ENCODE assay signal across 19 mouse cellular contexts in genomic region chr15:96405548-96405947, GRCm38 (mm10). TPM values are rescaled to one million over a fixed set of nuclear protein-coding genes. Genes with fewer than 3 reads are reported as not detected.
DNase-seq lines count a peak whose midpoint lies in the region; ATAC-seq and TF ChIP-seq lines count a peak whose summit lies in the region.
"Had no signal": no experiment of that assay in that cellular context is flagged by ENCODE, and none has a peak within 500 bp of the region (broad histone marks: within the 10 kb centered on the region; RNA-seq: fewer than 3 reads in every experiment).

No protein-coding gene starts in this region.

- no peak for TF ChIP-seq CTCF in brain, embryonic 14.5 days (IDR thresholded peaks at IDR 0.05; ENCODE audit: borderline replicate concordance, extremely low read depth, insufficient read depth, insufficient read length)

- H3K27me3 ChIP-seq in midbrain, embryonic 14.5 days (ENCODE audit: control insufficient read depth, insufficient read depth, low read length) = no peaks in the 10 kb centered on the region
- no peaks in the 10 kb centered on the region for H3K27me3 ChIP-seq in midbrain, embryonic 16.5 days (ENCODE audit: control insufficient read depth, insufficient read depth, low read depth, low read length)
- H3K27me3 ChIP-seq: forebrain, embryonic 12.5 days; liver, embryonic 15.5 days; megakaryocyte, embryonic 14.5 days had no signal

- no peak for ATAC-seq in midbrain, embryonic 14.5 days (ENCODE audit: low FRiP score, low TSS enrichment)
- no peak for ATAC-seq in midbrain, embryonic 16.5 days
- ATAC-seq: inflammation-experienced regulatory T-cells, adult 6 months had no signal

- H3K9ac ChIP-seq in midbrain, embryonic 14.5 days (replicated peaks; ENCODE audit: low read length) = no peak overlapping the region
- no peak overlapping the region for H3K9ac ChIP-seq in midbrain, embryonic 16.5 days (ENCODE audit: low read depth, low read length)
- H3K9ac ChIP-seq: forebrain, embryonic 12.5 days; liver, embryonic 15.5 days had no signal

- DNase-seq in frontal cortex, postnatal 36 days (ENCODE audit: low spot score in 2 of 2) = peak; percentile 23 to 36
- no peak for DNase-seq in frontal cortex, postnatal 25 days (ENCODE audit: low spot score in 2 of 2)
- peak; percentile 58 for DNase-seq in midbrain, embryonic 14.5 days
- DNase-seq in A20 (ENCODE audit: low read depth, low spot score) = peak; percentile 24
- peak; percentile 17 for DNase-seq in brain, embryonic 14.5 days (ENCODE audit: low read depth)
- no peak for DNase-seq in kidney, postnatal 10 days
- no peak for DNase-seq in c-Kit-positive CD71-positive TER-119-positive erythroid progenitor cells, embryonic 14.5 days (ENCODE audit: low spot score)
- DNase-seq: adrenal gland, postnatal 25 days; cerebellum, adult 8-10 months; gastrocnemius, postnatal 36 days; kidney, adult 8-10 months; kidney, postnatal 36 days; right cerebral cortex, postnatal 14 days had no signal

- no peaks in the 10 kb centered on the region for H3K9me3 ChIP-seq in midbrain, embryonic 14.5 days (ENCODE audit: control insufficient read depth, low read length)
- no peaks in the 10 kb centered on the region for H3K9me3 ChIP-seq in midbrain, embryonic 16.5 days (replicated peaks; ENCODE audit: control insufficient read depth, low read length, poor library complexity, severe bottlenecking)
- H3K9me3 ChIP-seq: forebrain, embryonic 12.5 days; hindbrain, embryonic 10.5 days; liver, embryonic 15.5 days; megakaryocyte, embryonic 14.5 days had no signal

- H3K4me3 ChIP-seq in midbrain, embryonic 14.5 days (replicated peaks; ENCODE audit: low read depth, low read length) = no peak overlapping the region
- H3K4me3 ChIP-seq in midbrain, embryonic 16.5 days (ENCODE audit: low read depth, low read length) = no peak overlapping the region
- H3K4me3 ChIP-seq: forebrain, embryonic 12.5 days; hindbrain, embryonic 10.5 days; liver, embryonic 15.5 days; megakaryocyte, embryonic 14.5 days had no signal

- no peaks in the 10 kb centered on the region for H3K4me1 ChIP-seq in midbrain, embryonic 14.5 days (ENCODE audit: control insufficient read depth, insufficient read depth, low read length)
- no peaks in the 10 kb centered on the region for H3K4me1 ChIP-seq in midbrain, embryonic 16.5 days (ENCODE audit: control insufficient read depth, insufficient read depth, low read length)
- H3K4me1 ChIP-seq: forebrain, embryonic 12.5 days; hindbrain, embryonic 10.5 days had no signal

- H3K27ac ChIP-seq in midbrain, embryonic 14.5 days (replicated peaks; ENCODE audit: low read depth, low read length) = no peak overlapping the region
- no peak overlapping the region for H3K27ac ChIP-seq in midbrain, embryonic 16.5 days (ENCODE audit: low read length)
- H3K27ac ChIP-seq: forebrain, embryonic 12.5 days; hindbrain, embryonic 10.5 days; liver, embryonic 15.5 days had no signal

- TF ChIP-seq POLR2A in brain, embryonic 14.5 days (IDR thresholded peaks at IDR 0.05; ENCODE audit: borderline replicate concordance, extremely low read depth, insufficient read depth, insufficient read length, poor library complexity, severe bottlenecking) = no peak

- WGBS in midbrain, embryonic 14.5 days = 55% methylated on average over 5 of the region's 5 CpGs
- 71% methylated on average over 5 of the region's 5 CpGs for WGBS in midbrain, embryonic 16.5 days

- peaks cover 34% of the 10 kb centered on the region for H3K36me3 ChIP-seq in midbrain, embryonic 14.5 days (ENCODE audit: control insufficient read depth, insufficient read depth, low read length)
- peaks cover 8% of the 10 kb centered on the region; the same call in 1 of the 2 replicates for H3K36me3 ChIP-seq in midbrain, embryonic 16.5 days (ENCODE audit: control insufficient read depth, insufficient read depth, low read length)

- no peak overlapping the region for H3K4me2 ChIP-seq in midbrain, embryonic 14.5 days (ENCODE audit: low read length)
- H3K4me2 ChIP-seq in midbrain, embryonic 16.5 days (ENCODE audit: low read length) = no peak overlapping the region
- H3K4me2 ChIP-seq: forebrain, embryonic 12.5 days; liver, embryonic 15.5 days had no signal

RNA-seq across cellular contexts. Expression of gene Scaf11, which starts 55.1 kb away (rescaled TPM):
- polyA plus RNA-seq in midbrain, embryonic 14.5 days (2014; fragmentation: Nextera tagmentation; extraction: Ambion mirVana) = 45.6 and 54.0 TPM in 2 replicates
- 39.1 and 44.9 TPM in 2 replicates for polyA plus RNA-seq in midbrain, embryonic 16.5 days (2015; fragmentation: Nextera tagmentation; extraction: Ambion mirVana)
- polyA plus RNA-seq in brain, embryonic 14.5 days (2012; rRNA removed) = 28.1 and 34.9 TPM in 2 replicates

Comparison
In these comparisons a context has a peak if more than half of its experiments do, and no peak if none do; other contexts are left out.
1. DNase-seq: peak in frontal cortex, postnatal 36 days (2 of 2), midbrain, embryonic 14.5 days (single experiment), A20 (single experiment) and brain, embryonic 14.5 days (single experiment); none in frontal cortex, postnatal 25 days (0 of 2), kidney, postnatal 10 days (single experiment) and c-Kit-positive CD71-positive TER-119-positive erythroid progenitor cells, embryonic 14.5 days (single experiment).